Mouse (Mus musculus) midbrain, embryonic 15.5 days (tissue): ENCODE data around the gene Clcn2. TPM values are rescaled to one million over a fixed set of nuclear protein-coding genes. Genes with fewer than 3 reads are reported as not detected.

Experiments used
- ATAC-seq: fragments of 200-750 bp; cut with Nextera tagmentation; replicated peaks from 2 replicates; pipeline ENCODE4 v1.8.0; 2017; ENCODE audit warnings: moderate TSS enrichment
- H3K27ac ChIP-seq: fragments of 300-500 bp; sonication (generic); 2 replicates; pipeline ENCODE4 v1.5.1; 2015; ENCODE audit warnings: mild to moderate bottlenecking, inconsistent platforms
- H3K27me3 ChIP-seq: fragments of 300-500 bp; sonication (generic); replicated peaks from 2 replicates; pipeline ENCODE4 v1.6.1; 2015; ENCODE audit warnings: inconsistent platforms
- H3K36me3 ChIP-seq: fragments of 300-500 bp; sonication (generic); replicated peaks from 2 replicates; pipeline ENCODE4 v1.6.1; 2015; ENCODE audit warnings: inconsistent platforms
- H3K4me1 ChIP-seq: fragments of 300-500 bp; sonication (generic); 2 replicates; pipeline ENCODE4 v1.6.1; 2015; ENCODE audit warnings: inconsistent platforms
- H3K4me2 ChIP-seq: fragments of 300-500 bp; sonication (generic); 2 replicates; pipeline ENCODE4 v1.6.1; 2015; ENCODE audit warnings: inconsistent platforms, mild to moderate bottlenecking, moderate library complexity
- H3K4me3 ChIP-seq: fragments of 300-500 bp; sonication (generic); 2 replicates; pipeline ENCODE4 v1.5.1; 2015; ENCODE audit warnings: mild to moderate bottlenecking, inconsistent platforms
- H3K9ac ChIP-seq: fragments of 300-500 bp; sonication (generic); 2 replicates; pipeline ENCODE4 v1.6.1; 2015; ENCODE audit warnings: mild to moderate bottlenecking, inconsistent platforms
- H3K9me3 ChIP-seq: fragments of 300-500 bp; sonication (generic); 2 replicates; pipeline ENCODE4 v1.6.1; 2016; ENCODE audit warnings: inconsistent platforms
- WGBS: fragments of 180-500 bp; shearing (Covaris S2); methylation state at CpG from one replicate; pipeline ENCODE4 v1.1.7; 2015; ENCODE audit warnings: mixed read lengths; 5-methylcytosine and 5-hydroxymethylcytosine counted together
- polyA plus RNA-seq: library from polyadenylated mRNA; unstranded; fragments of >200 nt; fragmentation: Nextera tagmentation; extraction: Ambion mirVana; gene quantifications from 2 replicates; pipeline ENCODE4 v1.2.1, GENCODE M21; 2015

The Clcn2 gene
- polyA plus RNA-seq, 1 experiment from 2014 or later: 33.7 TPM

DNA sequence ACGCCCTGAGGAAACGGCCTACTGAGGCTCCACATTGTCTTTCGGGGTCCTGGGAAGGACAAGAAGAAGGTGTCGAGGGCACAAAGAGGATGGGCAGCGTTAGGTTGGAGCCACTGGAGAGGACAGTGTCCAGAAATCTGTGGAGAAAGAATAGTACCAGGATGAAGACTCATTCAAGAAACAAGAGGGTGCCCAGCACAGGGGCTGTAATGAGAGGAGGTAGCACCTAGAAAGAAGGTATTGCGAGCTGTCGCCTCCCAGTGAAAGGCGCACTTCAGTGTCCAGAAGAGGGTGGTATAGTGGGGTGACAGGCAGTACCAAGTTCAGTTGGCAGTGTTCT lies 735 bp downstream of the Clcn2 start:
- H3K4me1 ChIP-seq: peaks cover 43% of the 10 kb centered on the region
- H3K27ac ChIP-seq: peak overlapping the region; percentile 90
- H3K9me3 ChIP-seq: no peaks in the 10 kb centered on the region
- peaks cover 8% of the 10 kb centered on the region; the same call in 1 of the 2 replicates for H3K36me3 ChIP-seq
- peak overlapping the region; percentile 67 for H3K9ac ChIP-seq
- peak overlapping the region; percentile 70 for H3K4me3 ChIP-seq
- peak; percentile 40 for ATAC-seq
- WGBS: 1% methylated on average over 8 of the region's 8 CpGs
- H3K27me3 ChIP-seq: no peaks in the 10 kb centered on the region
- H3K4me2 ChIP-seq: peak overlapping the region; percentile 98

DNA sequence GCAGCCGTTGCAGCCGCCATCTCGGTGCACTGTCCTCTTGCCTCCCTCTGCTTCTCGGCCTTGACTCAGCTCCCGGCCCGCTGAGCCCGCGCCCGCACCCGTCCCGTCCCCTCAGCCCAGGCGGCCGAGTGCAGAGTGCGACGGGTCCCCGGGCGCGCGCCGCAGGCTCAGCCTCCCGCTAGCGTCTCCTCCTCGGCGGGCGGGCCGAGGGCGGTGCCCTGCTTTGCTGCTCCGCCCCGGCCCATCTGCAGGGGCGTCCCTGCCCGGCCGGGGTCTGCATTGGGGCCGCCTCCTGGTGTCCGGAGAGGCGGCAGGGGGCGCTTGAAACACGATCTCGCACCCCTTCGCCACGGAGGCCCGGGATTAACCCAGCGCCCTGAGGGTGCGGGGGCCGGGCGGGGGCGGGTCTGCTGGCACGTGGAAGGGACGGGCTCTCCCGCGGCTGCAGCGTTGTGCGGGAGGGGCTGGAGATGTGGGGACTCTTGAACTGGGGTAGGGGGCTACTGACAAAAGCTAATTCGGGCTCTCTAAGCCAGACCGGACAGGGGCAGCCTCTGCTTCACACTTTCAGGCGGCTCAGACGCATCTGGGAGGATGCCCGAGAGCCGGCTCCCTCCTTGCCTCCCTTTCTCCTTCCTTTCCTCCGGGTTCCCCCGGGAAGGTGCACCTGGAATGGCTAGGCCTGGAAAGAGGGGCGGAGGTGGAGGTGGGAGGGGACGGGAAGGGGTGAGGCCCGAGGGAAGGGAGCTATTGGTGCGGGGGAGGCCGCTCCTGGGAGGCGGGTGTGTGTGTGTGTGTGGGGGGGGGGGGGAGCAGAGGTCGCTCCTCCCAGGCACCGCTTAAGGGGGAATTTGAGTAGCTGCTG lies 1.3 kb downstream of the Clcn2 start:
- no peaks in the 10 kb centered on the region for H3K27me3 ChIP-seq
- H3K4me2 ChIP-seq: peak overlapping the region; percentile 98
- WGBS: under 1% methylated on average over 64 of the region's 68 CpGs
- H3K27ac ChIP-seq: peak overlapping the region; percentile 90
- peak overlapping the region; percentile 67 for H3K9ac ChIP-seq
- H3K4me1 ChIP-seq: peaks cover 43% of the 10 kb centered on the region
- H3K36me3 ChIP-seq: peaks cover 7% of the 10 kb centered on the region; the same call in 1 of the 2 replicates
- H3K4me3 ChIP-seq: peak overlapping the region; percentile 70
- ATAC-seq: peak; percentile 83
- H3K9me3 ChIP-seq: no peaks in the 10 kb centered on the region

DNA sequence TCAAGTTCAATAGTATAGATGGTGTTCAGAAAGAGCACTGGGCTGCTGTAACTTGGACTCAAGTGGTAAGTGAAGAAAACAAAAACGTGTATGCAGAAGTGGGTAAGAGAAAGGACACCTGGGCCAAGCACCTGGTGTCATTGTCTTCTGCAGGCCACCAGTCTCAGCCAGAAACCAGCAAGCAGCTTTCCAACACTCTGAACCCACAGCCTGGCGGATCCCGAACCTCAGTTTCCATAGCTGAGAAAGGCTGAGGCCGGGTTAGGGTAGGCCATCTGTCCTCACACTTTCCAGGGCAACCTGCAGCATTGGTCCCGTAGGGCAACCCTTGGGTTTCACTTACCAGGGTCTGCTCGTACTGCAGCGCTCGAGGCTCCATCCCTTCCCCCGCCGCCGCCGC lies 2.0 kb downstream of the Clcn2 start:
- 1% methylated on average over 12 of the region's 12 CpGs for WGBS
- H3K36me3 ChIP-seq: peaks cover 7% of the 10 kb centered on the region; the same call in 1 of the 2 replicates
- H3K9me3 ChIP-seq: no peaks in the 10 kb centered on the region

DNA sequence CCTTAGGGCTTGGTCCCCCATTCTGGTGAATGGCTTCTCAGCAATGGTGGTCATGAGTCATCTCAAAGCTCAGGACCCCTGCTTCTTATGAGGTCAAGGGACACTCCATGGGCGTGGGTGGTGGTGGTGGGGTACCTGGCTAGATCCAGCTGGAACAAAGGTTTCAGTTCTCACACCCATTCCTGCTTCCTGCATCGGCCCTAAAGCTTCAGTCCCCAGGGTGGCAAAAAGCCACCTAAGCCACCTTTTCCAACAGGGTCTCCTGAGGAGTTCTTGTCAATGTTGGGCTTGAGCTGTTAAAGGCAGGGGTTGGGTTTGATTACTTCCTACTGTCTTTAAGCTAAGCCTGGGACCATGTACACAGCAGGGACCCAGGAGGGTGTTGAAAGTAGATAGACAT lies 2.4 kb downstream of the Clcn2 start:
- 64% methylated on average over 2 of the region's 2 CpGs for WGBS

More for the DNA sequence above, 2.0 kb downstream of the Clcn2 start:
- H3K9ac ChIP-seq: peak overlapping the region; percentile 67
- H3K4me3 ChIP-seq: peak overlapping the region; percentile 70
- H3K4me2 ChIP-seq: peak overlapping the region; percentile 98
- ATAC-seq: no peak
- peaks cover 43% of the 10 kb centered on the region for H3K4me1 ChIP-seq
- H3K27me3 ChIP-seq: no peaks in the 10 kb centered on the region
- H3K27ac ChIP-seq: peak overlapping the region; percentile 90

DNA sequence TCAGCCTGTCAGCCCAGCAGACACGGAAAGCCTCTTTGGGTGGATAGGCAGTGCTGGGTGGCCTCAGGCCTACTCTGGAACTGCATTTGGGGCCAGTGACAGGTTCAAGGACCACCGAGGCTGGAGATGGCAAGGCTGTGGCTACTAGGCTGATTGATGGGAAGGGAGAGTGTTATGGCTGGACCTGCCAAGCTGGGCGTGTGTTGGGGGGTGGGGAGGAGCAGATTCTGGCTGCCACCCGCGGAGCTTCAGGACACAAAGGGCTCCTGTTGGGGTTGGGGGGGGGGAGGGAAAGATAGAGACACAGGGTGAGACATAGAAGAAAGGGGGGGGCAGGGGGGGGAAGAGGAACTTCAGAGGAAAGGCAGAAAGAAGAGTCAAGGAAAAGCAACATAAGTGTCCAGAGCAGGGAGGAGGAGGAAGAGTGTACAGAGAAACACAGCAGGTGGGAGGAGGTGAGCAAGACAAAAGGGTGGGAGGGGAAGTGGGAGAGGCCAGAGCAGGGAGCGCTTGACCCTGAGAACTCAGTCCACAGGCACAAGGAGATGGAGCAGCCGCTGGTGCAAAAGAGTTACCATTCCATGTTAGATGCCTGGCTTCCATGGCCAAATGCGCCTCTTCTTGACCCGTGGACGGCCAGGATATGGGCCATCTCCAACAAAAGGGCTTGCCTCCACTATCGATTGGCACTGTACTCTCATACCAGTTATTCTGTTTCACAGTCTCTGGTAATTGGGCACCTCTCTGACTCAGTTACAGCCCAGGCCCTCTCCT lies 3.1 kb downstream of the Clcn2 start:
- Histone ChIP-seq H3K9me3 (no peaks in the 10 kb centered on the region), H3K27me3 (no peaks in the 10 kb centered on the region), H3K4me3 (peak overlapping the region; percentile 70), H3K36me3 (peaks cover 7% of the 10 kb centered on the region; the same call in 1 of the 2 replicates), H3K4me1 (peaks cover 45% of the 10 kb centered on the region), H3K27ac (no peak overlapping the region), H3K4me2 (peak overlapping the region; percentile 98), H3K9ac (peak overlapping the region; percentile 7; the same call in 1 of the 2 replicates)
- no peak for ATAC-seq
- 24% methylated on average over 11 of the region's 11 CpGs for WGBS

More for the DNA sequence above, 2.4 kb downstream of the Clcn2 start:
- H3K27ac ChIP-seq: no peak overlapping the region
- ATAC-seq: no peak
- H3K4me3 ChIP-seq: peak overlapping the region; percentile 70
- H3K36me3 ChIP-seq: peaks cover 7% of the 10 kb centered on the region; the same call in 1 of the 2 replicates
- no peaks in the 10 kb centered on the region for H3K9me3 ChIP-seq
- H3K4me2 ChIP-seq: peak overlapping the region; percentile 98
- H3K4me1 ChIP-seq: peaks cover 43% of the 10 kb centered on the region
- H3K27me3 ChIP-seq: no peaks in the 10 kb centered on the region
- peak overlapping the region; percentile 67 for H3K9ac ChIP-seq

DNA sequence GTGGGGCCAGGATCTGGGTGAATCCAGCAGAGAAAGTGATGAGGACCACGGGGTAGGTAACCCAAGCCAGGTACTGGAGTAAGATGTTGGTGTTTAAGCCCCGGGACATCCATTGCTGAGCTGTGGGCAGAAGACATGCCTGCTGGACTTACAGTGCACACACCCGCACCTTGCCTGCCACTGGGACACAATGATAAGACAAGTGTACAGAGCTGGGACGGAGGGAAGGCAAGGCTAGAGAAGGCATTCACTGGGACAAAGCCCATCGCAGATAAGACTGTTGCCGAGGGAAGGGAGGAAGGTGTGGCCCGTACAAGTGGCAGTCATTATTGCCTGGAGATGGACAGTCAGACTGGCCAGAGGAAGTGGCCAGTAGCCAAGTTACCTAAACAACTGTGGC lies 4.7 kb downstream of the Clcn2 start:
- Histone ChIP-seq H3K9me3 (no peaks in the 10 kb centered on the region), H3K27me3 (no peaks in the 10 kb centered on the region), H3K4me3 (no peak overlapping the region), H3K27ac (no peak overlapping the region), H3K9ac (no peak overlapping the region), H3K36me3 (peaks cover 7% of the 10 kb centered on the region; the same call in 1 of the 2 replicates), H3K4me1 (peaks cover 35% of the 10 kb centered on the region), H3K4me2 (no peak overlapping the region)
- no peak for ATAC-seq
- WGBS: 91% methylated on average over 7 of the region's 7 CpGs

DNA sequence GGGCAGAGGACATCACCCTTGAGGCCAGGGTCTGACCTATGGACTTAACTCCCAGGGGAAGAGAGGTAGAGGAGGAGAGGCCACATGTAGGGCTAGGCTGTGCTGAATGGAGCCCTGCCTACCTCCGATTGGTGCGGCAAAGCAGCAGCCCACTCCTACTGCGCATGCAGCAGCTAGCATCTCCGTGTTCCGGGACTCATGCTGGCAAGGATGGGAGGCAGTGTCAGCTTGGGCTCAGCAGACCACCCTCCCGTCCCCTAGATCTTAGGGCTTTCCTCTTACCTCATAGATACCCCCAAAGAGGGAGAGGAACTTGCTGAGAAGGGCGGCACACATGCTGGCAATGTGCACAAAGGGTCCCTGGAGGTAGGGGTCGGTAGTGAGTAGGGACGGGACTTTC lies 5.4 kb downstream of the Clcn2 start:
- no peak overlapping the region for H3K27ac ChIP-seq
- no peaks in the 10 kb centered on the region for H3K9me3 ChIP-seq
- WGBS: 78% methylated on average over 9 of the region's 9 CpGs
- peaks cover 7% of the 10 kb centered on the region; the same call in 1 of the 2 replicates for H3K36me3 ChIP-seq
- H3K27me3 ChIP-seq: no peaks in the 10 kb centered on the region
- no peak overlapping the region for H3K4me2 ChIP-seq
- ATAC-seq: no peak
- H3K9ac ChIP-seq: no peak overlapping the region
- H3K4me1 ChIP-seq: peaks cover 35% of the 10 kb centered on the region
- H3K4me3 ChIP-seq: no peak overlapping the region

DNA sequence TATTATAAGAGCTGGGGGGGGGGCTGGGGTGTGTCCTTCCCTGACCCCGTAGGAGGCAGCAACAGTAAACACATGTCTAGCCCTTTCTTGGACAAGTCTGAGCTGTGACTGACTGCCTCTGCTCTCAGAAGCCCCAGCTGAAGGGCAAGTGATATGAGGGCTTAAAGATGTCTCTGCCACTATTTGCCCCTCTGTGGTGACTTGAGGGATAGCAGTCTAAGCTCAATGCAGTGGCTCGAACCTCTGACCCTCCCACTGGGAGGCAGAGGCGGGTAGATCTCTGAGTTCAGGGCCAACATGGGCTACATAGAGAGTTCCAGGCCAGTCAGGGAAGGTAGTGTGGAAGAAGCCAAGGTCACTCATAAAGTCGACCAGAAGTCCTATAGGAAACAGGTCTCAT lies 6.7 kb downstream of the Clcn2 start:
- Histone ChIP-seq H3K9me3 (no peaks in the 10 kb centered on the region), H3K4me1 (peaks cover 25% of the 10 kb centered on the region), H3K4me2 (no peak overlapping the region), H3K27ac (no peak overlapping the region), H3K9ac (no peak overlapping the region), H3K4me3 (no peak overlapping the region), H3K36me3 (peaks cover 7% of the 10 kb centered on the region; the same call in 1 of the 2 replicates), H3K27me3 (no peaks in the 10 kb centered on the region)
- no peak for ATAC-seq
- WGBS: 77% methylated on average over 4 of the region's 4 CpGs

DNA sequence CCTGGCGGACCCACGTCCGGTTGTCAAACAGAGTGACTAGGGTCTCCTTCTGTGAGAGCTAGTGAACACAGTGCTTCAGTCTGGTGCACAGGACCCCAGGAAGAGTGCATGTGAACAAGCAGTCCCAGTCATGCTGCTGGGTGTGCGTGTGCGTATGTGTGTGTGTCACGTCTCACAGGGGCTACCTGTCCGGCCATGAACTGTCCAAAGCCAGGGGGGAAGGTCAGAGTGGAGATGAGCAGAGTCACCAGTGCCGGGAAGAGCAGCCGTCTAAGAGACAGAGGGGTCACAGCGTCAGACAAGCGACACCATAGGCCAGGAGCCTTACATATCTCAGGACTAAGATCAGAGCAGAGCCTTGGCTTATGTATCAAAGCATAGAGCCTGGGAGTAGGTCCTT lies 7.2 kb downstream of the Clcn2 start:
- H3K4me3 ChIP-seq: no peak overlapping the region
- no peaks in the 10 kb centered on the region for H3K27me3 ChIP-seq
- WGBS: 93% methylated on average over 11 of the region's 11 CpGs
- ATAC-seq: no peak
- H3K36me3 ChIP-seq: peaks cover 7% of the 10 kb centered on the region; the same call in 1 of the 2 replicates
- peaks cover 23% of the 10 kb centered on the region for H3K4me1 ChIP-seq
- H3K27ac ChIP-seq: no peak overlapping the region
- H3K9me3 ChIP-seq: no peaks in the 10 kb centered on the region
- H3K4me2 ChIP-seq: no peak overlapping the region
- H3K9ac ChIP-seq: no peak overlapping the region

DNA sequence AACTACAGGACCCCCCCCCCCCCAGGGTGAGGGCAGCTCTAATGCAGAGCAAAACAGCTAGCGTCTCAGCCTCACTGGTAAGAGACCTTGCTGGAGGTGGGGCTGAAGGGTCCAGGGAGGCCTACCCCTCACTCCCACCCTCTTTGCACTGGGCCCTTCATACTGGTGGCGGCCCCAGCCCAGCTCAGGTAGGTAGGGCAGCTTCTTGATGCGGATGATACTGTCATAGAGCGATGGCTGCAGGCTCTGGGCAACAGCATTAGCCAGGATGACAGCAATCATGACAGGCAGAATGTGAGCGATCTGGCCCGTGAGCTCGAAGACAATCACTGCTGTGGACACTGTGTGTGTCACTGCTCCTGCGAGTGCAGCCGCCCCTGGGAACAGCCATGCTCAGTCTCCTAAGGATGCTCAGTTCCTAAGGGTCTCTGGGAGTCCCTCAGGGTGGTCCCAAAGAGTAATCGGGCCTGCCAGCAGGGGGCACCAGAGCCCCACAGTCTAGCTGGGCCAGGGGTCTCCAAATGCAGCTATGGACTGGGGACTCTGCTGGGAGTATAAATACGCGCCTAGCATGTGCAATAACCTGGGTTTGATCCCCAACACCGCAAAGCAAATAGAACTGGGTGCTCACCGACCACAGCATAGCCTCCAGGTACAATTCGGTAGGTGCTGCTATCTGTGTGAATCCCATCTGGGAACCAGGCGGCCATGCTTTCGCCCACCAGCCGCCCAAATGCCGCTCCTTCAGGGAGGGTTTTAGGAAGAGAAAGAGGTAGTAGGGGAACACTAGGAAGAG lies 8.4 kb downstream of the Clcn2 start:
- 71% methylated on average over 19 of the region's 19 CpGs for WGBS
- H3K4me2 ChIP-seq: no peak overlapping the region
- no peaks in the 10 kb centered on the region for H3K9me3 ChIP-seq
- peak; percentile 57 for ATAC-seq
- no peaks in the 10 kb centered on the region for H3K27me3 ChIP-seq
- H3K4me1 ChIP-seq: peaks cover 10% of the 10 kb centered on the region
- no peak overlapping the region for H3K9ac ChIP-seq
- H3K4me3 ChIP-seq: no peak overlapping the region
- H3K27ac ChIP-seq: no peak overlapping the region
- peaks cover 7% of the 10 kb centered on the region; the same call in 1 of the 2 replicates for H3K36me3 ChIP-seq

DNA sequence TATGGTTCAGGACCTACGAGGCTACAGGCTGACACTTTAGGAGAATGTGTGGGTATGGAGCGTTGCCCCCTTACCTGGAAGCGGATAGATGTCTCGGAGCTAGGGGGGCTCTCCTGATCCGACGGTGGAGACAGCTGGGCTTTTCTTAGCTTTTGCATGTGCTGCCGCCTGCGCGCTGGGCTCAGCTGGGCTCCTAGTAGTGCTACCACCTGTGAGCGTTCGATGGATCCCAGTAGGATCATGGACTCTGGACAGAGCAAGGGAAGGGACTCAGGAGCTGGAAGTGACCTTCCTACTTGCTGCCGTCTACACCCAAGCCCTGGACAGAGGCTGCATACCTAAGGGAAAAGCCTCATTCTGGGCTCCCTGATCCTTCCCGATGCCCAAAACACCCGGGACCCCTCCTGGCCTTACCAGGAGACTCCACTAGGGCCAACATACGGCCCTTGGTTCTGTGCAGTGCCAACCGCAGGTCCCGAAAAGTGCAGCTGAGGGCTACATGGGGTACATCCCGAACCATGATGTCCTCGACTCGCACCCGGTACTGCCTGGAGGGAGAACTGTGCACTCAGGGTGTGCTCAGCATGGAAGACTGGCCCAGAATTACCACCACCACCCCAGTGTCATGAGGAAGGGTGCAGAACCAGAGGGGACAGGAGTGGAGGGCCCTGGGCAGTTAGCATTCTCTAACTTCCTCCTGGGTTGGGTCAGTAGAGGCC lies 9.2 kb downstream of the Clcn2 start:
- no peak overlapping the region for H3K9ac ChIP-seq
- H3K36me3 ChIP-seq: peaks cover 7% of the 10 kb centered on the region; the same call in 1 of the 2 replicates
- no peak overlapping the region for H3K4me2 ChIP-seq
- H3K27me3 ChIP-seq: no peaks in the 10 kb centered on the region
- no peak overlapping the region for H3K27ac ChIP-seq
- no peaks in the 10 kb centered on the region for H3K9me3 ChIP-seq
- no peak; the same call in 1 of the 2 replicates for ATAC-seq
- H3K4me3 ChIP-seq: no peak overlapping the region
- 0 out of 2 replicates have a peak, but pooled peaks cover 3% of the 10 kb centered on the region for H3K4me1 ChIP-seq
- 94% methylated on average over 21 of the region's 21 CpGs for WGBS
